Mouse (Mus musculus) kidney, embryonic 14.5 days (tissue): ENCODE results near the gene Cmss1. TPM values are rescaled to one million over a fixed set of nuclear protein-coding genes. Genes with fewer than 3 reads are reported as not detected.

Experiments used
- ATAC-seq: fragments of 200-750 bp; cut with Nextera tagmentation; 2 replicates; pipeline ENCODE4 v1.8.0; 2017; ENCODE audit warnings: moderate number of reproducible peaks, mild to moderate bottlenecking, moderate TSS enrichment, moderate library complexity; ENCODE audit not compliant: low FRiP score, low TSS enrichment
- H3K27ac ChIP-seq: fragments of 300-500 bp; sonication (generic); 2 replicates; pipeline ENCODE4 v1.5.1; 2014; ENCODE audit warnings: low read depth, mild to moderate bottlenecking, low read length, moderate library complexity, mixed read lengths
- H3K27me3 ChIP-seq: fragments of 300-500 bp; sonication (generic); 2 replicates; pipeline ENCODE4 v1.6.1; 2014; ENCODE audit warnings: mild to moderate bottlenecking, low read length; ENCODE audit not compliant: control insufficient read depth, insufficient read depth
- H3K36me3 ChIP-seq: fragments of 300-500 bp; sonication (generic); 2 replicates; pipeline ENCODE4 v1.6.1; 2014; ENCODE audit warnings: low read length, mixed read lengths; ENCODE audit not compliant: control insufficient read depth, insufficient read depth
- H3K4me1 ChIP-seq: fragments of 300-500 bp; sonication (generic); 2 replicates; pipeline ENCODE4 v1.6.1; 2014; ENCODE audit warnings: low read length, mixed read lengths; ENCODE audit not compliant: control insufficient read depth, insufficient read depth
- H3K4me2 ChIP-seq: fragments of 300-500 bp; sonication (generic); replicated peaks from 2 replicates; pipeline ENCODE4 v1.6.1; 2014; ENCODE audit warnings: low read depth, mild to moderate bottlenecking, low read length
- H3K4me3 ChIP-seq: fragments of 300-500 bp; sonication (generic); 2 replicates; pipeline ENCODE4 v1.5.1; 2014; ENCODE audit warnings: mild to moderate bottlenecking, low read length
- H3K9ac ChIP-seq: fragments of 300-500 bp; sonication (generic); 2 replicates; pipeline ENCODE4 v1.6.1; 2014; ENCODE audit warnings: low read depth, mild to moderate bottlenecking, low read length, moderate library complexity
- H3K9me3 ChIP-seq: fragments of 300-500 bp; sonication (generic); 2 replicates; pipeline ENCODE4 v1.6.1; 2016; ENCODE audit warnings: low read length; ENCODE audit not compliant: control insufficient read depth
- WGBS: fragments of 180-500 bp; shearing (Covaris S2); extraction: QIAGEN DNeasy Blood & Tissue Kit; methylation state at CpG from one replicate; pipeline ENCODE4 v1.1.7; 2014; 5-methylcytosine and 5-hydroxymethylcytosine counted together
- polyA plus RNA-seq: library from polyadenylated mRNA; unstranded; fragments of >200 nt; fragmentation: Nextera tagmentation; extraction: Ambion mirVana; gene quantifications from 2 replicates; pipeline ENCODE4 v1.2.1, GENCODE M21; 2014

Cmss1 gene
- polyA plus RNA-seq, 1 experiment from 2014 or later, result 63.4 TPM

DNA sequence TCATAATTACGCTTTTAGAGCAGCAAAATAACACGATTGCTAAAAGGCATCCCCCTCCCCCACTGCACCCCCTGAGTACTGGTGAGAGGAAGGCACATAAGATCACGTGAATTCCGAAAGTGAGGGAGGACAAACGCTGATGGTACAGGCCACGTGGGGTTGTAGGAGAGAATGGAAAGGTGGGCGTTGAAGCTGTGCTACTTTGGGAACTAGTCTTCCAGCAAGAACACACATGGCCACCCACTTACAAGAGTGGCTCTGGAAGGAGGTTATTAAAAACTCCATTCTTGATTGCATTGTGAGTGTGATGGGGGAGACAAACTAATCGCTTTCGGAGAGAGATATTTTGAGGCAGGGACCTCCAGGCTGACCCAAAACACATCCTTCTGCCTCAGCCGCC is 247.4 kb downstream of the Cmss1 start:
- no peak for ATAC-seq
- WGBS, result 92% methylated on average over 10 of the region's 10 CpGs
- no peaks in the 10 kb centered on the region for H3K9me3 ChIP-seq

DNA sequence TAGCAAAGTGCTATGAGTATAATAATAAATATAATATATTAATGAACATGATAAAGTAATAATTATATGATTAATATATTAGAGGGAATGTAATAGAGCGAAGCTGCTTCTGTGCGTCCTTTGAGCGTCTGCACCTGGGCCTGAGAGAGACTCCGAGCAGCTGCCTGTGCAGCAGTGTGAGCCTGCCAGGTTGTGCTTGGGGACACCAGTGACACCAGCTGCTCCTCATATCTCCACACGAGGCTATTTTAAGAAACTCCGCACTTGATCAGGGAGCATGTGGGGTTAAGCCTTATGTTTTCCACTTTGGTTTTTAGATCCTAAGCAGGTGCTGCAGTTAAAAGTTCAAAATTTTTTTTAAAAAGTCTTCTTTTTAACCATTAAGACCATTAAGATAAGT is 249.7 kb downstream of the Cmss1 start:
- H3K4me3 ChIP-seq, result no peak overlapping the region
- WGBS, result 92% methylated on average over 6 of the region's 6 CpGs
- H3K4me2 ChIP-seq, result no peak overlapping the region
- no peaks in the 10 kb centered on the region for H3K36me3 ChIP-seq
- H3K27me3 ChIP-seq, result no peaks in the 10 kb centered on the region
- no peaks in the 10 kb centered on the region for H3K9me3 ChIP-seq
- no peaks in the 10 kb centered on the region for H3K4me1 ChIP-seq
- no peak overlapping the region for H3K27ac ChIP-seq
- ATAC-seq, result no peak
- H3K9ac ChIP-seq, result no peak overlapping the region

More for the DNA sequence above, 247.4 kb downstream of the Cmss1 start:
- Histone ChIP-seq H3K4me1 (0 out of 2 replicates have a peak, but pooled peaks cover 5% of the 10 kb centered on the region), H3K4me2 (no peak overlapping the region), H3K4me3 (no peak overlapping the region), H3K36me3 (no peaks in the 10 kb centered on the region), H3K27ac (no peak overlapping the region), H3K9ac (no peak overlapping the region), H3K27me3 (no peaks in the 10 kb centered on the region)

GRCm38 (mm10) chr16:57356454-57356853 is 250.2 kb downstream of the Cmss1 start:
- H3K4me2 ChIP-seq, result no peak overlapping the region
- H3K9me3 ChIP-seq, result no peaks in the 10 kb centered on the region
- no peak for ATAC-seq
- no peaks in the 10 kb centered on the region for H3K27me3 ChIP-seq
- H3K4me1 ChIP-seq, result no peaks in the 10 kb centered on the region
- H3K27ac ChIP-seq, result no peak overlapping the region
- H3K36me3 ChIP-seq, result no peaks in the 10 kb centered on the region
- H3K4me3 ChIP-seq, result no peak overlapping the region
- no peak overlapping the region for H3K9ac ChIP-seq
- 55% methylated on average over 6 of the region's 6 CpGs for WGBS

DNA sequence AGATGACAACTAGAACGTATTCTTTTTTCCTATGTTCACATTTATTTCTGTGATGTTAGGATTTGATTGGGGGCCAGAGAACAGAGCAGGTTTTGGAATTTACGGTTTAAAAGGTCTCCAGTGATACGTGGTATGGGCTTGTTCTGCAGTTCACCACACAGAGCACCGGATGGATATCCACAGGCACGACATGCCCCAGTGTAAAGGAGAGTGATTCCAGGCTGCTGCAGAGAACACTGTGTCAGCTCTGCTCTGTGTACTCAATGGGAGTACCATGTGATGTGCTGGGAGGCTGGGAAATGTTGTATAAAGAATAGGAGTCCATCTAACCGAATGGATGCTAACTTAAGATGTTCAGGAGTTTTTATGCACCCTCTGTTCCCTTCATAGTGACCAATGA is 252.7 kb downstream of the Cmss1 start:
- Histone ChIP-seq H3K4me2 (no peak overlapping the region), H3K4me3 (no peak overlapping the region), H3K9ac (no peak overlapping the region), H3K27ac (no peak overlapping the region), H3K27me3 (no peaks in the 10 kb centered on the region), H3K36me3 (no peaks in the 10 kb centered on the region), H3K4me1 (no peaks in the 10 kb centered on the region), H3K9me3 (no peaks in the 10 kb centered on the region)
- WGBS, result 48% methylated on average over 6 of the region's 6 CpGs
- no peak for ATAC-seq

GRCm38 (mm10) chr16:57353166-57353721 is 253.4 kb downstream of the Cmss1 start:
- Histone ChIP-seq H3K4me2 (no peak overlapping the region), H3K4me1 (no peaks in the 10 kb centered on the region), H3K9me3 (no peaks in the 10 kb centered on the region), H3K27me3 (no peaks in the 10 kb centered on the region), H3K4me3 (no peak overlapping the region), H3K27ac (no peak overlapping the region), H3K9ac (no peak overlapping the region), H3K36me3 (no peaks in the 10 kb centered on the region)
- no peak for ATAC-seq
- 88% methylated on average over 11 of the region's 11 CpGs for WGBS

GRCm38 (mm10) chr16:57352751-57353150 is 253.9 kb downstream of the Cmss1 start, which contains the start of gene Filip1l:
Gene Filip1l (plus strand): TSS chr16:57353093.
- Histone ChIP-seq H3K9me3 (no peaks in the 10 kb centered on the region), H3K4me3 (no peak within 1 kb of the TSS), H3K27me3 (no peaks in the 10 kb centered on the region), H3K27ac (no peak within 1 kb of the TSS), H3K36me3 (no peaks in the 10 kb centered on the region), H3K4me1 (no peaks in the 10 kb centered on the region), H3K9ac (no peak within 1 kb of the TSS), H3K4me2 (no peak within 1 kb of the TSS)
- WGBS, result 87% methylated on average over 6 of the region's 6 CpGs
- ATAC-seq, result no peak

GRCm38 (mm10) chr16:57349689-57350088 is 257.0 kb downstream of the Cmss1 start:
- no peak overlapping the region for H3K9ac ChIP-seq
- H3K4me2 ChIP-seq, result no peak overlapping the region
- no peak overlapping the region for H3K4me3 ChIP-seq
- H3K36me3 ChIP-seq, result no peaks in the 10 kb centered on the region
- WGBS, result 55% methylated on average over 3 of the region's 3 CpGs
- no peaks in the 10 kb centered on the region for H3K9me3 ChIP-seq
- ATAC-seq, result no peak
- no peaks in the 10 kb centered on the region for H3K27me3 ChIP-seq
- no peaks in the 10 kb centered on the region for H3K4me1 ChIP-seq
- no peak overlapping the region for H3K27ac ChIP-seq

- Histone ChIP-seq H3K27me3 (no peaks in the 10 kb centered on the region), H3K9me3 (no peaks in the 10 kb centered on the region), H3K36me3 (no peaks in the 10 kb centered on the region), H3K4me3 (no peak overlapping the region), H3K4me2 (no peak overlapping the region), H3K9ac (no peak overlapping the region), H3K4me1 (no peaks in the 10 kb centered on the region), H3K27ac (no peak overlapping the region)
- ATAC-seq, result no peak
- 72% methylated on average over 3 of the region's 3 CpGs for WGBS
These were observed 257.6 kb downstream of the Cmss1 start for GRCm38 (mm10) chr16:57349039-57349438.

GRCm38 (mm10) chr16:57346258-57346657 is 260.4 kb downstream of the Cmss1 start:
- H3K4me1 ChIP-seq, result no peaks in the 10 kb centered on the region
- H3K4me3 ChIP-seq, result no peak overlapping the region
- no peak overlapping the region for H3K27ac ChIP-seq
- H3K4me2 ChIP-seq, result no peak overlapping the region
- no peaks in the 10 kb centered on the region for H3K9me3 ChIP-seq
- no peak overlapping the region for H3K9ac ChIP-seq
- H3K36me3 ChIP-seq, result no peaks in the 10 kb centered on the region
- WGBS, result 76% methylated on average over 3 of the region's 3 CpGs
- no peak; the same call in 1 of the 2 replicates for ATAC-seq
- no peaks in the 10 kb centered on the region for H3K27me3 ChIP-seq
